Mouse (Mus musculus) embryonic facial prominence, embryonic 11.5 days (tissue): ENCODE measurements at regions not wholly inside any gene's neighbourhood (a gene's known extent, or its start where the extent isn't known, plus 50 kb on each side); places are given as distances from the start of the nearest gene placed in this dataset.

Experiments used
- ATAC-seq: fragments of 200-750 bp; cut with Nextera tagmentation; replicated peaks from 2 replicates; pipeline ENCODE4 v1.8.0; 2017; ENCODE audit warnings: low read depth; ENCODE audit not compliant: insufficient number of reproducible peaks, low FRiP score, low TSS enrichment
- DNase-seq: peaks from one replicate; pipeline ENCODE4 v3.0.0-alpha.2; 2015; ENCODE audit warnings: low spot score
- H3K27ac ChIP-seq: fragments of 300-500 bp; sonication (generic); replicated peaks from 2 replicates; pipeline ENCODE4 v1.5.1; 2014; ENCODE audit warnings: mild to moderate bottlenecking, low read depth, low read length, control low read depth
- H3K27me3 ChIP-seq: fragments of 300-500 bp; sonication (generic); 2 replicates; pipeline ENCODE4 v1.6.1; 2014; ENCODE audit warnings: mild to moderate bottlenecking, low read length, moderate library complexity, mixed read lengths; ENCODE audit not compliant: control insufficient read depth, insufficient read depth
- H3K36me3 ChIP-seq: fragments of 300-500 bp; sonication (generic); replicated peaks from 2 replicates; pipeline ENCODE4 v1.6.1; 2014; ENCODE audit warnings: low read depth, mild to moderate bottlenecking, low read length, moderate library complexity, mixed read lengths; ENCODE audit not compliant: control insufficient read depth, insufficient read depth
- H3K4me1 ChIP-seq: fragments of 300-500 bp; sonication (generic); 2 replicates; pipeline ENCODE4 v1.6.1; 2014; ENCODE audit warnings: low read length, mixed read lengths; ENCODE audit not compliant: control insufficient read depth, insufficient read depth
- H3K4me2 ChIP-seq: fragments of 300-500 bp; sonication (generic); 2 replicates; pipeline ENCODE4 v1.6.1; 2014; ENCODE audit warnings: low read depth, mild to moderate bottlenecking, control low read depth, low read length, moderate library complexity
- H3K4me3 ChIP-seq: fragments of 300-500 bp; sonication (generic); 2 replicates; pipeline ENCODE4 v1.5.1; 2014; ENCODE audit warnings: low read depth, low read length, control low read depth
- H3K9ac ChIP-seq: fragments of 300-500 bp; sonication (generic); replicated peaks from 2 replicates; pipeline ENCODE4 v1.6.1; 2014; ENCODE audit warnings: mild to moderate bottlenecking, control low read depth, low read length
- H3K9me3 ChIP-seq: fragments of 300-500 bp; sonication (generic); replicated peaks from 2 replicates; pipeline ENCODE4 v1.6.1; 2016; ENCODE audit warnings: mild to moderate bottlenecking, low read length, inconsistent platforms, mixed read lengths; ENCODE audit not compliant: control insufficient read depth
- WGBS: fragments of 180-500 bp; shearing (Covaris S2); extraction: QIAGEN DNeasy Blood & Tissue Kit; methylation state at CpG from one replicate; pipeline ENCODE4 v1.1.7; 2014; 5-methylcytosine and 5-hydroxymethylcytosine counted together

GRCm38 (mm10) chr12:52622398-52622797, 76.8 kb upstream of the Akap6 start:
- WGBS, result 89% methylated on average over 6 of the region's 6 CpGs
- H3K27me3 ChIP-seq, result no peaks in the 10 kb centered on the region
- ATAC-seq, result no peak

GRCm38 (mm10) chr12:52623416-52624108, 75.6 kb upstream of the Akap6 start:
- DNase-seq (peak; percentile 33), ATAC-seq (no peak)
- H3K9me3 ChIP-seq, result no peaks in the 10 kb centered on the region
- no peaks in the 10 kb centered on the region for H3K4me1 ChIP-seq
- 62% methylated on average over 10 of the region's 10 CpGs for WGBS
- no peaks in the 10 kb centered on the region for H3K36me3 ChIP-seq
- no peak overlapping the region for H3K4me3 ChIP-seq
- no peak overlapping the region for H3K4me2 ChIP-seq
- no peak overlapping the region for H3K27ac ChIP-seq
- H3K9ac ChIP-seq, result no peak overlapping the region
- H3K27me3 ChIP-seq, result no peaks in the 10 kb centered on the region

More at GRCm38 (mm10) chr12:52622398-52622797, 76.8 kb upstream of the Akap6 start:
- Histone ChIP-seq H3K9ac (no peak overlapping the region), H3K4me1 (no peaks in the 10 kb centered on the region), H3K36me3 (no peaks in the 10 kb centered on the region), H3K9me3 (no peaks in the 10 kb centered on the region), H3K27ac (no peak overlapping the region), H3K4me3 (no peak overlapping the region), H3K4me2 (no peak overlapping the region)
- no peak for DNase-seq

- Histone ChIP-seq H3K9me3 (no peaks in the 10 kb centered on the region), H3K4me3 (no peak overlapping the region), H3K36me3 (no peaks in the 10 kb centered on the region), H3K27me3 (no peaks in the 10 kb centered on the region), H3K9ac (no peak overlapping the region), H3K4me1 (no peaks in the 10 kb centered on the region), H3K27ac (no peak overlapping the region), H3K4me2 (no peak overlapping the region)
- WGBS, result 77% methylated on average over 1 of the region's 1 CpGs
- DNase-seq, result no peak
- ATAC-seq, result no peak
Observed at GRCm38 (mm10) chr12:52624871-52625270, 74.3 kb upstream of the Akap6 start.

- H3K36me3 ChIP-seq, result no peaks in the 10 kb centered on the region
- H3K4me2 ChIP-seq, result no peak overlapping the region
- no peak for DNase-seq
- WGBS, result 74% methylated on average over 5 of the region's 5 CpGs
- H3K4me3 ChIP-seq, result no peak overlapping the region
- no peaks in the 10 kb centered on the region for H3K27me3 ChIP-seq
- H3K9me3 ChIP-seq, result no peaks in the 10 kb centered on the region
- H3K4me1 ChIP-seq, result no peaks in the 10 kb centered on the region
- no peak for ATAC-seq
- no peak overlapping the region for H3K9ac ChIP-seq
- no peak overlapping the region for H3K27ac ChIP-seq
Observed at GRCm38 (mm10) chr12:52628771-52629170, 70.4 kb upstream of the Akap6 start.

- H3K4me1 ChIP-seq, result no peaks in the 10 kb centered on the region
- no peak overlapping the region for H3K4me3 ChIP-seq
- H3K27ac ChIP-seq, result no peak overlapping the region
- H3K9ac ChIP-seq, result no peak overlapping the region
- H3K27me3 ChIP-seq, result no peaks in the 10 kb centered on the region
- WGBS, result 59% methylated on average over 8 of the region's 8 CpGs
- H3K9me3 ChIP-seq, result no peaks in the 10 kb centered on the region
- no peak for ATAC-seq
- no peak for DNase-seq
- H3K4me2 ChIP-seq, result no peak overlapping the region
- no peaks in the 10 kb centered on the region for H3K36me3 ChIP-seq
Observed at GRCm38 (mm10) chr12:52635121-52635878, 63.9 kb upstream of the Akap6 start.

GRCm38 (mm10) chr12:52636186-52636881, 62.8 kb upstream of the Akap6 start:
- Histone ChIP-seq H3K9me3 (no peaks in the 10 kb centered on the region), H3K27me3 (no peaks in the 10 kb centered on the region), H3K27ac (no peak overlapping the region), H3K4me2 (no peak overlapping the region), H3K9ac (no peak overlapping the region), H3K4me3 (no peak overlapping the region), H3K36me3 (no peaks in the 10 kb centered on the region), H3K4me1 (no peaks in the 10 kb centered on the region)
- WGBS, result 72% methylated on average over 6 of the region's 6 CpGs
- no peak for ATAC-seq
- DNase-seq, result no peak

GRCm38 (mm10) chr12:52636920-52637319, 62.3 kb upstream of the Akap6 start:
- H3K9me3 ChIP-seq, result no peaks in the 10 kb centered on the region
- ATAC-seq, result no peak
- H3K27me3 ChIP-seq, result no peaks in the 10 kb centered on the region
- 91% methylated on average over 4 of the region's 4 CpGs for WGBS
- H3K27ac ChIP-seq, result no peak overlapping the region
- H3K4me3 ChIP-seq, result no peak overlapping the region
- DNase-seq, result no peak
- no peaks in the 10 kb centered on the region for H3K36me3 ChIP-seq
- no peak overlapping the region for H3K4me2 ChIP-seq
- no peak overlapping the region for H3K9ac ChIP-seq
- no peaks in the 10 kb centered on the region for H3K4me1 ChIP-seq
